Mouse (Mus musculus): Measurements from ENCODE around the gene En1. TPM values are rescaled to one million over a fixed set of nuclear protein-coding genes. Genes with fewer than 3 reads are reported as not detected.

Gene En1
- total RNA-seq, 2 experiments from 2014 or later: not detected

DNA sequence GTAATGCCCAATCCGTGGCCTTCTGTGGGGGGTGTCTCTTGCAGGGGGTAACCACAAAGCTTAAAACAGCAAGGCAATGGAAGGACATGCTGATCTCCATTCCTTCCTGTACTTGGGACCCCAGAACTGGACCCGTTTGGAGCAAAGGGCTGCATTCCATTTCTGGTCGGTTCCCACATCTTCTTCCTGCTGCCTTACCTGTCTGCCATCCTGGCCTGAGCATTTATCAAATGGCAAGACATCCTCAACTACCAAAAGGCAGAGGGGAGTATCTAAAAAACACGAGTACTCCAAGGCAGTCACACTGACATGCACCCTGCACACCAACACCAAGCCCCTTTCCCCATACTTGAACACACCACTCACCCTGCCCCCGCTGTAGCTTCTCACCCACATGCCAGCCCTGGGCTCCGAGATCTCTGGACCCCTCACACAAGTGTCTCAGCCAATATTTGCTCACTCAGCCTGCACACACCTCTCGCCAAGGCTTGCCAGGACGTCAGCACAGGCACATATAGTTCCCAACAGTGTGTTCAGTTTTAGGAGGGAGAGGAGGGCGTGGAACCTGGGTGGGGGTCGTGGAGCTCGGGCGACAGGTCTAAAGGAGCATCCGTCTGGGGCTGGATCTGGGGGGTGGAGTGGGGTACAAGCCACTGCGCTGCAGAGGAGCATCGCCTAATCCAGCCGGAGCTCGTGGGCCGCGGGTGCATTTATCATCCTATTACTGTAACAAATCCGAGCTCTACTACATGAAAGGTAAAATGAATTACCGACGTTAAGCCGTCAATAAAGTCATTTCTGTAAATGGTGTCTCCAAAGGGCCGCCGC lies 2.7 kb upstream of the En1 start:
- DNase-seq (ENCODE audit: low spot score in 2 of 2): no peak

DNA sequence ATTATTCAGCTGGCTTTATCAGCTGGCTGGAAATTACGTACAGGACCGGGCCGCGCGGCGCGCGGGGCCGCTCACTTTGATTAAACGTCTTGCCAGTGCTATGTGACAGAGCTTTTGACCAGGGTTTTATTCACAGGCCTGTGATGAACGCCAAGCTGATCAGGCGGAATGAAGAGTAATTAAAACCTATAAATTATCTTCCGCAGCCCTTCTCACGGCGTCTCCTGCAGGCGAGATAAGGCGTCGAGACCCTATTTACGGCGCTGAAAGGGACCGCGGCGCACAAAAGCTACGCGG lies 2.1 kb upstream of the En1 start:
- no peak for DNase-seq (ENCODE audit: low spot score in 2 of 2)

DNA sequence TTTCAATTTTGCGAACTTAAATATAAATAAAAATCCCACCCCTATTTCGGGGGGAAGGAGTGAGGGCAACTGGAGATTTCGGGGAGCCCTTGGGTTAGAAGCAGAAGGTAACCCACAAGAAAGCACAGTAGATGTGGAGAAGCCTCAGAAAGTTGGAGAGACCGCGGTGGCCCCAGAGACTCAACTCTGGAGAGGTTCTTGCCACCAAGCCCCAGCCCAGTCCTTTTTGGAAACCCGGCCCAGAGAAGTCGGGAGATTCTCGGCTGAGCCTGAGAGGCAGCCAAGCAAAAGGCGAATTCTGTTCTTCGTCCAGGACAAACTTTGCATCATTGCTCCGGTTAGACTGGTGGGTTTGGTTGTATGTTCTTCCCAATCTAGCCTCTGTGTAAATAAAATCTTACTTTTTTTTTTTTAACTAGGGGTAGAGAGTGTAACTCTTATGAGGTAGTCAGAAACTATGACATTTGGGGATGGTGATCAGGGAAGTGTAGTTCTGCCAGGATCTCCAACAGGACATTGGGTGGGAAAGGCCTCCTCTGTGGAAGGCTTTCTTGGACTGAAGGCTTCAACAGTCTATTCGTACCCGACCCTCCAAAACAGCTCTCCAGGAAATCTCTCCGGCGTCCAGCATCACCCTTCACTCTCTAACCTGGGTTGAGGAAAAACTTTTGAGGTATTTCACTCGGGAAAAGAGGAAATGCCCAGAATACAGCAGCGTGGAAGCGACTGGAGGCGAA lies 1.5 kb upstream of the En1 start:
- no peak for DNase-seq (ENCODE audit: low spot score in 2 of 2)

DNA sequence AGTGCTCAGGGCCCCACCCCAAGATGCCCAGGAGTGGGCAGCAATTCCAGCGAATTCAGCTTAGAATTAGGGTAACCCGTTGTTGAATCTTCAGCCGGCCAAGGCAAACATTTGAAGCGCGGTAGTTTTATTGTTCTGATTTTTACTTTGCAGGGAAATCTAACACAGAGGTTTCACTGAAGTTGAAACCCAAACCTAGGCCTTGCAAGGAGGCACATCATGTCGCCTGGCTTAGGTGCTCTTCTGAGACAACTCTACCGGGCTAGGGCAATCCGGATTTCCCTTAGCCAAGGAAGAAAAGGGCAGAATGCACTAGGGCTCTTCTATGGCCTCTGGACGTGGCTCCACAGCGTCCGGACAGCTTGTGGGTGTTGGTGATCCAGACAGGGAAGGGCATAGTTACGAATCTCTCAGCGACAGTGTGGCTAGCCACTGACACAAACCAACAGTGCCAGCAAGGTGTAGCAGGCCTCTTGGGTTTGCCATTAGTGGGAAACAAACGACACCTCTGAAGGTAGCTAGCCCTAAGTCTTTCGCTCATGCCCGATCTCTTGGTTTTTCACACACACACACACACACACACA lies 873 bp upstream of the En1 start:
- no peak for DNase-seq (ENCODE audit: low spot score in 2 of 2)

DNA sequence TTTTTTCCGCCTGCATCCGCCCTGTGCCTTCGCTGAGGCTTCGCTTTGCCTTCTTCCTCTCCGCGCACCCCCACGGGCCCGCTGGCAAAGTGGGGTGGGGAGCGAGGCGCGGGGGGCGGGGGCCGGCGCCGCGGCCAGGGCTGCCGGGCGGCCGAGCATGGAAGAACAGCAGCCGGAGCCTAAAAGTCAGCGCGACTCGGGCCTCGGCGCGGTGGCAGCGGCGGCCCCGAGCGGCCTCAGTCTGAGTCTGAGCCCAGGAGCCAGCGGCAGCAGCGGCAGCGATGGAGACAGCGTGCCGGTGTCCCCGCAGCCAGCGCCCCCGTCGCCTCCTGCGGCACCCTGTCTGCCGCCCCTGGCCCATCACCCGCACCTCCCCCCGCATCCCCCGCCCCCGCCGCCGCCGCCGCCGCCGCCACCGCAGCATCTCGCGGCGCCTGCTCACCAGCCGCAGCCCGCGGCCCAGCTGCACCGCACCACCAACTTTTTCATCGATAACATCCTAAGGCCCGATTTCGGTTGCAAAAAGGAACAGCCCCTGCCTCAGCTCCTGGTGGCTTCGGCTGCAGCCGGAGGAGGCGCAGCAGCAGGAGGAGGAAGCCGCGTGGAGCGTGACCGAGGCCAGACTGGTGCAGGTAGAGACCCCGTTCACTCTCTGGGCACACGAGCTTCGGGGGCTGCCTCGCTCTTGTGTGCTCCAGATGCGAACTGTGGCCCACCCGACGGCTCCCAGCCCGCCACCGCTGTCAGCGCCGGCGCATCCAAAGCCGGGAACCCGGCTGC lies 848 bp downstream of the En1 start:
- DNase-seq (ENCODE audit: low spot score in 2 of 2): no peak

DNA sequence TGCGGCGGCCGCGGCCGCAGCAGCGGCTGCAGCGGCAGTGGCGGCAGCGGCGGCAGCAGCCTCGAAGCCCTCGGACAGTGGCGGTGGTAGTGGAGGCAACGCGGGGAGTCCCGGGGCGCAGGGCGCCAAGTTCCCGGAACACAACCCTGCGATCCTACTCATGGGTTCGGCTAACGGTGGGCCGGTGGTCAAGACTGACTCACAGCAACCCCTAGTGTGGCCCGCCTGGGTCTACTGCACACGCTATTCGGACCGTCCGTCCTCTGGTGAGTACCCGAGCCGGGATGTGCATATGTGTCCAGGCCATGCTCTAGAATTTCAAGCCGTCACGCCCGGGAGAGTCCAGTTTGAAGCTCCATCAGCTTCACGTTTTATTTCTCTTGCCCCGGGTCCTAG lies 1.4 kb downstream of the En1 start:
- DNase-seq (ENCODE audit: low spot score in 2 of 2): no peak

DNA sequence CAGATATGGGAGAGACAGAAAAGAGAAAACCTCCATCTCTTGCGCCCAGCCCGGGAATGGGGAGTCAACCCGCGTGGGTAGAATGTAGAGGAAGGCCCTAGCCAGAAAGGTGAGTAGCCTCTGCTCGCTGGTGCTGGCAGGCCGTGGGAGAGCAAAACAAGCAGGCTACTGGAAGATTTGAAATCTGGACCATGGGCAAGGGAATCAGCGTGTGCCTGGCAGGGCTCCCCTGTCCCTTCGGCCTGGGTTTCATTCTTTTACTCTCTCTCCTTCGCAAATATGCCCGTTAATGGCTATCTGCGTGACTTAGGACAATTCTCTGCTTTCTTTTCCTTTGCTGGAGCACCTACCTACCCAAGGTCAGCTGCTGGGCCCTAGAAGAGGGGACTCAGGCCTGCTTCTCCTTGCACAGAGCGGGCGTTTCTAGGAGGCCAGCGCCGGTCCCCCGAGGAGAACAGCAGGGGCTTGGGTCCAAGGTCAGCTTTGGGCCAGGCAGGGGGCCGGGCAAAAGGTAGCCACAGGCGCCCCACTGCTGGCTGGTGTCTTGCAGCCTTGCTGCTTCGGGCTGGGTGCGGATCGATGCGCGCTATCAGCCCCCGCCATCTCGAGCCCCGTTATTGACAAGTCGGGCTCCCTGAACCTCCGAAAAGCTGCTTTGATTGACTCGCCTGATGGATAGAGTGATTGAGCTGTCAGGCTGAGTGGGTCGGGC lies 2.4 kb downstream of the En1 start:
- no peak for DNase-seq (ENCODE audit: low spot score in 2 of 2)

DNA sequence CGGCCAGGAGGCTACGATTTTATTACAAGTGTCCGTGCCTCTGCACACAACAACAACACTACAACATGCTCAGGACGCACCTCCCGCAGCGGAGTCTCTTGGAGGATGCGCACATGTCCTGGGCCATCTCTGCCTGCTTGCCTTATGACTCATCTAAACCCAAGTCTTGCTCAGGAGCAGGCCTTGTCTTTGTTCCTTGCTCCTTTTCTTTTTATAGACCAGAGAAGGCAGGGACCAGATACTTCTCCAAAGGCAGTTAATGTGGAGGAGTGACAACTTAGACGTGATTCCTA lies 2.9 kb downstream of the En1 start:
- no peak for DNase-seq (ENCODE audit: low spot score in 2 of 2)

DNA sequence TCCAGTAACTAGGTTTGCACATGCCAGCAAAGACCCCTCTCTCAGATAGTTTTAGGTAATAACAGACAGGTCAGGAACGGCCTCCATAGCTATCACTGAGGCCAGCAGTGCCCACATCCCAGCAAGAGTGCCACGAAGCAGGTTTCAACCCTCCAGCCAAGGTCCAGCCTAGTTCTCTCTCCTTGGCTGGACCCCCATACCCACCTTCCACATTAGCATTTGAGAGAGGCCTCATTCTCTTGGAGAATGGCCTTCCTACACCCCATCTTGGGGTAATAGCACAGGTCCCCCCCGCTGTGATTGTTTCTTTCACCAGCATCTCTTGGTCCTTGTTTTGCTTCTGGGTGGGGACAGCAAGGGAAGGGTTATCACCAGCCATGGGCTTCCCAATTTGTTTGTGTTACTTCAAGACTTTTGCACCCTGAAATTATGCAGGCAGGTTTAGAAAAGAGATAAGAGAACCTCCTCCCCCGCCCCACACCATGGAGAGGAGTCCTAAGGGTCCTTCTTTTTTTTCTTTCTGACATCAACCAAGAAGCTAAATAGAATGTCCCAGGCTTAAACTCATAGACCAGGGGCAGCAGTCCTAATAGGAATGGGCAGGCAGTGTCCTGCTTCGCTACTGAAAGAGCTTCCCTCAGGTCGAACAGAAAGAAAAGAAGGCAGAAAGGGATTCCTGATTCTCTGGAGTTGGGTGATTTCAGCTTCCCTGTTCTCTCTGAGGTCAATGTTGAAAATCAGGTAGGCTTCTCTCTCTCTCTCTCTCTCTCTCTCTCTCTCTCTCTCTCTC lies 3.5 kb downstream of the En1 start:
- no peak for DNase-seq (ENCODE audit: low spot score in 2 of 2)

DNA sequence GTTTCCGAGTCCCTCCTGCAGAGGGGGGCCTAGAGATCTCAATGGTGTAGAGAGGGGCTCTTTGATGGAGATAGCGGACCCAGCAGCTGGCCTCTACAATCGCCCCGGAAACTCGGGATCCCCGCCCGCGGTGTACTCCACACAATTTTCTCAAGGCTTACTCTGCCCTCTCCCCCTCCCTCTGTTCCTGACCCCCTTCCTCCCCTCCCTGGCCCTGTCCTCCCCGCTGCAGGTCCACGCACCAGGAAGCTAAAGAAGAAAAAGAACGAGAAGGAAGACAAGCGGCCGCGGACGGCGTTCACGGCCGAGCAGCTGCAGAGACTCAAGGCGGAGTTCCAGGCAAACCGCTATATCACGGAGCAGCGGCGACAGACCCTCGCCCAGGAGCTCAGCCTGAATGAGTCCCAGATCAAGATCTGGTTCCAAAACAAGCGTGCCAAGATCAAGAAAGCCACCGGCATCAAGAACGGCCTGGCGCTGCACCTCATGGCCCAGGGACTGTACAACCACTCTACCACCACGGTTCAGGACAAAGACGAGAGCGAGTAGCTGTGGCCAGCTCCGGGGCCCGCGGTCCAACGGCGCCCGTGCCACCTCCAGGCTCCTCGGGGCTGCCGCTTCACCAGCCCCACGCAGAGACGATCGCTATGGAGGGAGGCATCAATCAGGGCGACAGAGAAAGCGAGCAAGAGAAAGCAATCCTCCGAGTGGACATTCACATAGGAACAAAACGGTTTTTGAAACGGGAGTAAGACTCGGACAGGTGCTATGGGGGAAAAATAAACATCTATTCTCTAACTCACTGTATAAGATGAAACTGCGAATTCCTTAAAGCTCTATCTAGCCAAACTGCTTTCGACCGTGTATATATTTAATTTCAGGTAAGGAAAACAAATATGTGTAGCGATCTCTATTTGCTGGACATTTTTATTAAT lies 4.7 kb downstream of the En1 start:
- no peak for DNase-seq (ENCODE audit: low spot score in 2 of 2)

DNA sequence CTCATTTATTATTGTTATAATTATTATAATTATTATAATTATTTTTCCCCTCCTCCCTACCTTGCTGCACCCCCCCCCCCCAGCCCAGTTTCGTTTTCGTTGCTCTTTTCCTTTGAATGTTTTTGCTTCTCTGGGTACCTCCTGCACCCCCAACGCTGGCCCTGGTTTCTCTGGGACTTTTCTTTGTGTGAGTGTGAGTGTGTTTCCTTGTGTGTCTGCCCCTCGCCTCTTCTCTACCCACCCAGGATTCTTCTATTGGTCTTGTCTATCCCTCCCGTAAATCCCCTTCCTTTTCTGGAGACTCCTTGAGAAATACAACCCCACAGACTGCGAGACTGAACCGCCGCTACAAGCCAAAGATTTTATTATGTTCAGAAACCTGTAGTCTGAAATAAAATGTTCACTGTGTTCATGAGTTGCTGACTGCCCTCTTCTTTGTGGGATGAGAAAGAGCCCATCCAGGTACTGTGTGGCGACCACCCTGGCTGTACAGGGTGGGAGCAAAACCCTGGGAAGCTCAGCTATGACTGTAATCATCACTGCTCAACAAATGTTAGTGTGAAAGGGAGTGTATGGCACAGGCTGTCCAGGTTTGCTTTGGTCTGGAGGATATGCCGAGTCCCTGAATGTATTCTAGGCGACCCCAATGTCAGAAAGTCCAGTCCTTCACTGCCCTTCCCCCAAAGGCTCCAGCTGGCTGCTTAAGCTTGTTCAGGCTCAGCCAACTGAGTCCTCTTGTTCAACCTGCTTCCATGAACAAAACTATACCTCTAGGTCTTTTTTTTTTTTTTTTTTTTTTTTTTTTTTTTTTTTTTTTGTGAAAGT lies 5.6 kb downstream of the En1 start:
- no peak for DNase-seq (ENCODE audit: low spot score in 2 of 2)

DNA sequence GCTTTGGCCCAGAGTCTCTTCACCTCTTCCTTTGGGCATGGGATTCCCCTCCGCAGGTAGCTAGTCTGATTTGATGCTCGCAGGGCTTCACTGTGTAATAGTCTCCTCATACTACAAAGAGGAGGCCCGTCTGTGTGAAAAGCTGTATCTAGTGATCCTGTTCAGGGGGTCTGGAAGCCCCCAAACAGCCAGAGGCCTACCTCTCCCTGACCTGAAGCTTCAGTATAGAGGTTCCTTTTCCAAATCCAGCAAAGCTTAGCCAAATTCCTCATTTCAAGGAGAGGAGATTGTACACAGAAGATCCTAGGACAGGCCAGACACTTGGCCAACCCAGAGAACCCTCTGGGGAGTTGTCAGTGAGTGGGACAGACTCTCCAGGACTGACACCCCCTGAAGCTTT lies 6.2 kb downstream of the En1 start:
- DNase-seq (ENCODE audit: low spot score in 2 of 2): no peak

DNA sequence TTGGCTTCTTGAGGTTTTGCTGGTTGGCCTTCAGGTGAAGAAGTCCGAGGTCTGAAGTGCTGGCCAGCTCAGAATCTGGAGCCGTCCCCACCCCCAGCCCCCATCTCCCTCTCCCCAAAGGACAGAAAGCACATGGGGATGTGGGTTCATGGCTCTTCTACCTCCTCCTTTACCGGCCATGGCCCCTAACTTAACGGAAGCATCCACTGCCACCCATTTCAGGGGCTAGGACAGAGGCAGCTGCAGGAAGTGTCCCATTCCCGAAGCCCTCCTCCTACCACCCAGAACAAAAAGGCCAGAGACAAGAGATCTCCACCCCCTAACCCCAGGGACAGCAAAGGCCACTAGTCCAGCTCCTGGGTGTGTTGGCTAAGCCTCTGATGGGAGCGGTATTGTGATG lies 7.4 kb downstream of the En1 start:
- no peak for DNase-seq (ENCODE audit: low spot score in 2 of 2)

DNA sequence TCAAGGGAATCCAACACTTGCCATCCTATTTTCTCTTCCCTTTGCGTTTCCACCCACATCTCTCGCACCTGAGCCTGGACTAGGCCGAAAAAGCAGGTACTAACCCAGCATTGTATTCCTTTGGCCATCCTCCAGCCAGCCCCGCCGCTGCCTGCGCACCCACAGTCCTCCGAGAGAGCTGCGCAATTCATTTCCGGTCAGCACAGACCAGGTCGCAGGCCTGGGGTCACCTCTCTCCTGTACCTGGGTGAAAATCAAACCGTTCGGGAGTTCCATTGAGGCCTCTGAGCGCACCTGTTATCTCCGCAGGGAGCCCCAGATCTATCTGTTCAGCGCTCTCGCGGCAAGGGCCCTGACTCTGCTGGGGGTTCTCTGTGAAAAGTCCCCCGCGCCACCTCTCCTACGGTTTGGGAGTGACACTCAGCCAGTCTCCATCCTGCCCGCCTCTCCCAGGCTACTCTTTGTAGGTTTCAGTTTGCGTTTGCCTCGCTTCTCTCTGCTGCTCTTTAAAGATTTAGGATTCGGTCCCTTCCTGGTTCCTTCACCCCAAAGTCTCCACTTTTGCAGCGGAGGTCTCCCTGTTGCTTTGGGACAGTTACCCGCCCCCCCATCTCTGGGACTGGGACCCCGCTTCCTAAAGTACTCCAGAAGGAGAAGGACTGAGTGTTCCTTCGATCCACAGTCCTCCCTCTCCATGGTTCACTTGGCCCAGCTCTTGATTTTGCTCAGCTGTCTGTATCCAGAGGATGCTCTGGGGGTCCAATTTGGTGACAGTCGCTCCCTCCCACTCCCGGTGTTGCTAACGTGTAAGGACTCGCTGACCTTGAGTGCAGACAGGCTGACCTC lies 11.5 kb downstream of the En1 start:
- no peak for DNase-seq (ENCODE audit: low spot score in 2 of 2)

DNA sequence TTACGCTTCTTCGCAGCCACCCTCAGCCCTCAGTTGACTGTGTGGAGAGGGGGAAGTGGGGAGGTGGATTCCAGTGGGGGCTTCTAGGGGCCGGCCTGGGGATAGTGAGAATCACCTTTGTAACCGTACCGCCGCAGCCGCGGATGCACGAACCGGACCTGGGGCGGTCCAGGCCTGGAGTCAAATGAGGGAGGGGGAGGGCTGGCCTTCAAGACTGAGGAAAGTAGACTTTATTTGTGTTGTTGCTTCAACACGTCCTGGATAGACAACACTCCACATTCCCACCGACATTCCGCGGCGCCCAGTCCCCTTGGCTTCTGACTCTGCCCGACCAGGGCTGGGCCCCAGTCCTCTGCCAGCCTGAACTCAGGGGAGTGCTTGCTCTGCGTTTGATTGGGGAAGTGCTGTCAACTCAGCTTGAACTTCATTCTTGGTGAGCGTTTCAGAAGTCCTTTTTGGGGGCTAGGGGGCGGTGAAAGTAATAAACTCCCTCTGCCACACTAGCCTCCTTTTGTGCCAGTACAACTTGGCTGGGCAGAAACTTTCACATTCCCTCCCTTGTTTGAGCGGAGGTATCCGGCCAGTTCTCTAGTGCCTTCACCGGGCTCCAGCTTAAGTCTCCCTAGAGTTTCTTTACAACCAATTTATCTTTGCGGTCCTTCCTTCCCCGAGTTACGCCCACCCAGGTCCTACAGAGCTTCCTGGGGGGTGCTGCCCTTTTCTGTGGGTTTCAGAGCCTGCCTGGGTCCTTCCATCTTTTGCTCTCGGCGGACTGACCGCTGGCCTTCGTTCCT lies 12.3 kb downstream of the En1 start:
- no peak for DNase-seq (ENCODE audit: low spot score in 2 of 2)

DNA sequence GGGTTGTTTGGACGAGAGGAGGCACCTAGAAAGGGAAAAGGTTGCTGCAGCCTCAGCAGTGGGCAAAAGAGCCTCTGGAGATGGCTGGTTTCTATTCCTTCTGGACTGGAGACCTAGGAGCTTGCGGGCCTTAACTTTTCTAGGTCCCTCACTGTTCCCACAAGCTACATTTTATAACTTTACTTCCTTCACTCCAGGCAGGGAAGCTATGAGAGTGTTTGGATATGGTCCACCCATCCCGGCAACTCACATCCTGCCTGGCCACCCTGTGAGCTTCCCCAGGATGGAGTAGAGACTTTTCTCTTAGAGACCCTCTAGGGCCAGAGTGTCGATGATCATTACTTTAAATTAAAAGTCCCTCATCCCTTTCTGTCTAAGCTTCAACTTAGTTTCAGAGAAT lies 13.3 kb downstream of the En1 start:
- DNase-seq (ENCODE audit: low spot score in 2 of 2): no peak

DNA sequence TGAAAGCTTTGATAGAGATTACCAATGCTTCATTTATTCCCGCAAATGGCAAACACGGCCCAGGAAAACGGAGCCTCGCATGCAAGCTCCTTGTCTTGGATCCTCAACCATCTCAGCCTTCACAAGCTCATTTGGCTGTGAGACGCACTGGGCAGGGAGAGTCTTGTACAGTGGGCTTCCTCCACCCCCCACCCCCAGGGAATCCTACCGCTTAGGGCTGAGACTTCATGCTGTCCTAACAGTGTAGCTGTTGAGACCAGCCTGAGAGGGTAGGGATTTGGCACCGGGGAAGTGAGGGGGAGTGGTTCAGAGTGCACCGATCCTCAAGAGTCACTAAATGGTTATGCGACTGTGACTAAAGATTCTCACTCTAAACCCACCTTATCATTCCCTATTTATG lies 13.7 kb downstream of the En1 start:
- no peak for DNase-seq (ENCODE audit: low spot score in 2 of 2)

Measured in left cerebral cortex, adult 18-20 months (tissue).